Mouse (Mus musculus) hindbrain, embryonic 16.5 days (tissue): Measurements from ENCODE around the gene Gstm1. TPM values are rescaled to one million over a fixed set of nuclear protein-coding genes. Genes with fewer than 3 reads are reported as not detected.
"Not testable (repeated sequence)": the region's sequence is repeated elsewhere in the genome, so short reads cannot be mapped to it uniquely, and the experiment has no call there.

ENCODE experiments used
- ATAC-seq: fragments of 200-750 bp; cut with Nextera tagmentation; 2 replicates; pipeline ENCODE4 v1.8.0; 2017; ENCODE audit warnings: moderate TSS enrichment, moderate library complexity
- H3K27ac ChIP-seq: fragments of 300-500 bp; sonication (generic); 2 replicates; pipeline ENCODE4 v1.5.1; 2014; ENCODE audit warnings: low read depth, mild to moderate bottlenecking, control low read depth, low read length, moderate library complexity
- H3K27me3 ChIP-seq: fragments of 300-500 bp; sonication (generic); replicated peaks from 2 replicates; pipeline ENCODE4 v1.6.1; 2014; ENCODE audit warnings: low read length; ENCODE audit not compliant: control insufficient read depth, insufficient read depth
- H3K36me3 ChIP-seq: fragments of 300-500 bp; sonication (generic); 2 replicates; pipeline ENCODE4 v1.6.1; 2014; ENCODE audit warnings: mild to moderate bottlenecking, low read length, moderate library complexity, mixed read lengths; ENCODE audit not compliant: control insufficient read depth, insufficient read depth
- H3K4me1 ChIP-seq: fragments of 300-500 bp; sonication (generic); 2 replicates; pipeline ENCODE4 v1.6.1; 2014; ENCODE audit warnings: low read depth, low read length; ENCODE audit not compliant: control insufficient read depth, insufficient read depth
- H3K4me2 ChIP-seq: fragments of 300-500 bp; sonication (generic); 2 replicates; pipeline ENCODE4 v1.6.1; 2014; ENCODE audit warnings: mild to moderate bottlenecking, low read length, control low read depth, moderate library complexity
- H3K4me3 ChIP-seq: fragments of 300-500 bp; sonication (generic); 2 replicates; pipeline ENCODE4 v1.5.1; 2014; ENCODE audit warnings: mild to moderate bottlenecking, low read length, control low read depth, moderate library complexity
- H3K9ac ChIP-seq: fragments of 300-500 bp; sonication (generic); 2 replicates; pipeline ENCODE4 v1.6.1; 2014; ENCODE audit warnings: low read depth, mild to moderate bottlenecking, control low read depth, low read length, moderate library complexity
- H3K9me3 ChIP-seq: fragments of 300-500 bp; sonication (generic); 2 replicates; pipeline ENCODE4 v1.6.1; 2014; ENCODE audit warnings: mild to moderate bottlenecking, low read length, moderate library complexity; ENCODE audit not compliant: control insufficient read depth
- WGBS: fragments of 180-500 bp; shearing (Covaris S2); extraction: QIAGEN DNeasy Blood & Tissue Kit; methylation state at CpG from one replicate; pipeline ENCODE4 v1.1.7; 2014; 5-methylcytosine and 5-hydroxymethylcytosine counted together
- polyA plus RNA-seq: library from polyadenylated mRNA; unstranded; fragments of >200 nt; fragmentation: Nextera tagmentation; extraction: Ambion mirVana; gene quantifications from 2 replicates; pipeline ENCODE4 v1.2.1, GENCODE M21; 2015

Gene Gstm1
- polyA plus RNA-seq, 1 experiment from 2014 or later, result 263 TPM

GRCm38 (mm10) chr3:107999491-107999890, 18.3 kb downstream of the Gstm1 start:
- Histone ChIP-seq H3K9me3 (no peaks in the 10 kb centered on the region), H3K27me3 (no peaks in the 10 kb centered on the region), H3K4me3 (no peak overlapping the region), H3K4me2 (no peak overlapping the region), H3K27ac (no peak overlapping the region), H3K4me1 (no peaks in the 10 kb centered on the region), H3K36me3 (no peaks in the 10 kb centered on the region), H3K9ac (no peak overlapping the region)
- WGBS, result 81% methylated on average over 3 of the region's 3 CpGs
- no peak for ATAC-seq

- WGBS, result 88% methylated on average over 3 of the region's 3 CpGs
- H3K9me3 ChIP-seq, result no peaks in the 10 kb centered on the region
- H3K27ac ChIP-seq, result no peak overlapping the region
- no peak for ATAC-seq
- no peaks in the 10 kb centered on the region for H3K4me1 ChIP-seq
- H3K4me2 ChIP-seq, result no peak overlapping the region
- no peak overlapping the region for H3K9ac ChIP-seq
- no peaks in the 10 kb centered on the region for H3K27me3 ChIP-seq
- H3K4me3 ChIP-seq, result no peak overlapping the region
- H3K36me3 ChIP-seq, result no peaks in the 10 kb centered on the region
These were observed 19.2 kb downstream of the Gstm1 start for GRCm38 (mm10) chr3:107998591-107998990.

- Histone ChIP-seq H3K27ac (no peak overlapping the region), H3K9me3 (no peaks in the 10 kb centered on the region), H3K4me1 (no peaks in the 10 kb centered on the region), H3K4me3 (no peak overlapping the region), H3K36me3 (no peaks in the 10 kb centered on the region), H3K9ac (no peak overlapping the region), H3K4me2 (no peak overlapping the region), H3K27me3 (no peaks in the 10 kb centered on the region)
- ATAC-seq, result no peak
- WGBS, result 81% methylated on average over 4 of the region's 4 CpGs
These were observed 21.2 kb downstream of the Gstm1 start for GRCm38 (mm10) chr3:107996576-107996975.

GRCm38 (mm10) chr3:107995974-107996373, 21.8 kb downstream of the Gstm1 start:
- not testable (repeated sequence) for H3K4me2 ChIP-seq, H3K36me3 ChIP-seq, H3K27ac ChIP-seq, H3K9ac ChIP-seq, H3K27me3 ChIP-seq, ATAC-seq, H3K4me1 ChIP-seq, H3K4me3 ChIP-seq, H3K9me3 ChIP-seq
- 66% methylated on average over 2 of the region's 2 CpGs for WGBS

- H3K9me3 ChIP-seq, result no peaks in the 10 kb centered on the region
- no peak within 1 kb of the TSS for H3K9ac ChIP-seq
- no peaks in the 10 kb centered on the region for H3K36me3 ChIP-seq
- no peaks in the 10 kb centered on the region for H3K4me1 ChIP-seq
- no peak within 1 kb of the TSS for H3K27ac ChIP-seq
- H3K4me3 ChIP-seq, result no peak within 1 kb of the TSS
- no peaks in the 10 kb centered on the region for H3K27me3 ChIP-seq
- no peak for ATAC-seq
- WGBS, result 71% methylated on average over 8 of the region's 8 CpGs
- no peak within 1 kb of the TSS for H3K4me2 ChIP-seq
These were observed 31.7 kb downstream of the Gstm1 start, which contains the start of gene Gstm2 for GRCm38 (mm10) chr3:107986041-107986562. Gstm2 (minus strand) TSS chr3:107986453.

GRCm38 (mm10) chr3:107985141-107985540, 32.6 kb downstream of the Gstm1 start:
- H3K4me1 ChIP-seq, ATAC-seq, H3K27ac ChIP-seq, H3K36me3 ChIP-seq, H3K4me3 ChIP-seq, H3K4me2 ChIP-seq, H3K9ac ChIP-seq, H3K9me3 ChIP-seq, H3K27me3 ChIP-seq: not testable (repeated sequence)
- WGBS, result 95% methylated on average over 2 of the region's 2 CpGs

GRCm38 (mm10) chr3:107984471-107984870, 33.3 kb downstream of the Gstm1 start:
- Histone ChIP-seq H3K27ac (no peak overlapping the region), H3K4me3 (no peak overlapping the region), H3K4me2 (no peak overlapping the region), H3K27me3 (no peaks in the 10 kb centered on the region), H3K9me3 (no peaks in the 10 kb centered on the region), H3K9ac (no peak overlapping the region), H3K4me1 (no peaks in the 10 kb centered on the region), H3K36me3 (no peaks in the 10 kb centered on the region)
- WGBS, result 87% methylated on average over 5 of the region's 5 CpGs
- ATAC-seq, result no peak

GRCm38 (mm10) chr3:107983771-107984170, 34.0 kb downstream of the Gstm1 start:
- Histone ChIP-seq H3K9me3 (no peaks in the 10 kb centered on the region), H3K36me3 (no peaks in the 10 kb centered on the region), H3K9ac (no peak overlapping the region), H3K27ac (no peak overlapping the region), H3K4me3 (no peak overlapping the region), H3K4me2 (no peak overlapping the region), H3K4me1 (no peaks in the 10 kb centered on the region), H3K27me3 (no peaks in the 10 kb centered on the region)
- no peak for ATAC-seq
- 74% methylated on average over 3 of the region's 3 CpGs for WGBS

GRCm38 (mm10) chr3:107982726-107983125, 35.0 kb downstream of the Gstm1 start:
- no peaks in the 10 kb centered on the region for H3K9me3 ChIP-seq
- 79% methylated on average over 6 of the region's 6 CpGs for WGBS

GRCm38 (mm10) chr3:107981261-107981660, 36.5 kb downstream of the Gstm1 start:
- ATAC-seq, result no peak
- H3K4me1 ChIP-seq, result no peaks in the 10 kb centered on the region
- no peaks in the 10 kb centered on the region for H3K36me3 ChIP-seq
- whole genome bisulfite sequencing, result 64% methylated on average over 3 of the region's 3 CpGs
- H3K9ac ChIP-seq, result no peak overlapping the region
- no peak overlapping the region for H3K4me3 ChIP-seq
- no peak overlapping the region for H3K27ac ChIP-seq
- no peak overlapping the region for H3K4me2 ChIP-seq
- H3K27me3 ChIP-seq, result no peaks in the 10 kb centered on the region
- H3K9me3 ChIP-seq, result no peaks in the 10 kb centered on the region

More at GRCm38 (mm10) chr3:107982726-107983125, 35.0 kb downstream of the Gstm1 start:
- Histone ChIP-seq H3K27me3 (no peaks in the 10 kb centered on the region), H3K4me3 (no peak overlapping the region), H3K27ac (no peak overlapping the region), H3K9ac (no peak overlapping the region), H3K4me2 (no peak overlapping the region), H3K36me3 (no peaks in the 10 kb centered on the region), H3K4me1 (no peaks in the 10 kb centered on the region)
- ATAC-seq, result no peak
